Mouse (Mus musculus): ENCODE data around the gene Tbc1d8. TPM values are rescaled to one million over a fixed set of nuclear protein-coding genes. Genes with fewer than 3 reads are reported as not detected.

Tbc1d8 gene
- polyA plus RNA-seq, 1 experiment from 2014 or later: 4.2 TPM

DNA sequence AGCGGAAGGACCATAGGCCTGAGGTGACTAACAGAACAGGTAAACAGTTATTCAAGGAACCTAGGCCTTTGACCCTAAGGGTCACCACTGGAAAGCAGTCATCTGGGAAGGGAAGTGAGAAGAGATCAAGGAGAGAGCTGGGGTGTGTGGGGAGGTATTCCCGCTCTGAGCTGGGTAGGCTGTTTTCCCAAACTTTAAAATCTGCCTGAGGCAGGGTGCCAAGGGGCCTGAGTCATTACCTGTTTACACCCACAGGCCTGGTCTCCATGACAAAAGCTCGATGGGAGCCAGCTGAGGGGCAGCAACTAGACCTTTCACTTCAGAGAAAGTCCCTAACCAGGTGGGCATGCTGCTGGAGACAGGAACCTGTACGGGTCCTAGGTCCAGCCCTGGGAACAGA lies 79.3 kb downstream of the Tbc1d8 start:
- Histone ChIP-seq H3K9me3 (ENCODE audit: control insufficient read depth) (no peaks in the 10 kb centered on the region), H3K4me2 (replicated peaks; ENCODE audit: low read depth) (no peak overlapping the region), H3K27me3 (replicated peaks; ENCODE audit: control insufficient read depth, insufficient read depth, low read length) (no peaks in the 10 kb centered on the region), H3K27ac (ENCODE audit: low read depth, low read length) (no peak overlapping the region), H3K9ac (ENCODE audit: low read depth, low read length) (no peak overlapping the region), H3K4me1 (replicated peaks; ENCODE audit: control insufficient read depth, insufficient read depth, low read length) (no peaks in the 10 kb centered on the region), H3K4me3 (ENCODE audit: low read depth, low read length) (no peak overlapping the region), H3K36me3 (ENCODE audit: control insufficient read depth, insufficient read depth) (no peaks in the 10 kb centered on the region; the same call in 1 of the 2 replicates)
- ATAC-seq: no peak
- no peak for TF ChIP-seq CTCF (IDR thresholded peaks at IDR 0.05; ENCODE audit: low read depth)
- WGBS: 70% methylated on average over 4 of the region's 4 CpGs

GRCm38 (mm10) chr1:39398284-39398683 lies 80.3 kb downstream of the Tbc1d8 start:
- 71% methylated on average over 6 of the region's 6 CpGs for WGBS
- Histone ChIP-seq H3K27ac (ENCODE audit: low read depth, low read length) (no peak overlapping the region), H3K36me3 (ENCODE audit: control insufficient read depth, insufficient read depth) (peaks cover 7% of the 10 kb centered on the region; the same call in 1 of the 2 replicates), H3K4me3 (ENCODE audit: low read depth, low read length) (no peak overlapping the region), H3K4me2 (replicated peaks; ENCODE audit: low read depth) (no peak overlapping the region), H3K27me3 (replicated peaks; ENCODE audit: control insufficient read depth, insufficient read depth, low read length) (no peaks in the 10 kb centered on the region), H3K9ac (ENCODE audit: low read depth, low read length) (no peak overlapping the region), H3K4me1 (replicated peaks; ENCODE audit: control insufficient read depth, insufficient read depth, low read length) (no peaks in the 10 kb centered on the region), H3K9me3 (ENCODE audit: control insufficient read depth) (no peaks in the 10 kb centered on the region)
- no peak for ATAC-seq
- TF ChIP-seq CTCF (IDR thresholded peaks at IDR 0.05; ENCODE audit: low read depth): no peak

GRCm38 (mm10) chr1:39396347-39396746 lies 82.2 kb downstream of the Tbc1d8 start:
- TF ChIP-seq CTCF (IDR thresholded peaks at IDR 0.05; ENCODE audit: low read depth): no peak
- Histone ChIP-seq H3K27ac (ENCODE audit: low read depth, low read length) (no peak overlapping the region), H3K9ac (ENCODE audit: low read depth, low read length) (no peak overlapping the region), H3K4me1 (replicated peaks; ENCODE audit: control insufficient read depth, insufficient read depth, low read length) (no peaks in the 10 kb centered on the region), H3K4me2 (replicated peaks; ENCODE audit: low read depth) (no peak overlapping the region), H3K9me3 (ENCODE audit: control insufficient read depth) (no peaks in the 10 kb centered on the region), H3K27me3 (replicated peaks; ENCODE audit: control insufficient read depth, insufficient read depth, low read length) (no peaks in the 10 kb centered on the region), H3K36me3 (ENCODE audit: control insufficient read depth, insufficient read depth) (peaks cover 18% of the 10 kb centered on the region; the same call in 1 of the 2 replicates), H3K4me3 (ENCODE audit: low read depth, low read length) (no peak overlapping the region)
- no peak for ATAC-seq
- WGBS: 72% methylated on average over 4 of the region's 4 CpGs

DNA sequence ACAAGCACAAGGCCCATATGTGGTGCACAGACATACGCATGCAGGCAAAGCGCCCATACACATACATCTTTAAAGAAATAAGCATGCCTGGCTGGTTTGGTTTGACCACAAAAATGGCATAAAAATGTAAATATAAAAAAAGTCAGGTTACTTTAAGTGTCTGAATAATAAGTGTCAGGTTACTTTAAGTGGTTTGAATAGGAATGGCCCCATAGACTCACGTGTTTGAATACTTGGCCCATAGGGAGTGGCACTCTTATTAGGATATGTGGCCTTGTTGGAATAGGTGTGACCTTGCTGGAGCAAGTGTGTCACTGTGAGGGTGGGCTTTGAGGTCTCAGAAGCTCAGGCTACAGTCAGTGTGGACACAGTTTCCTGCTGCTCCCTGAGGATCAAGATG lies 83.9 kb downstream of the Tbc1d8 start:
- Histone ChIP-seq H3K4me1 (replicated peaks; ENCODE audit: control insufficient read depth, insufficient read depth, low read length) (no peaks in the 10 kb centered on the region), H3K4me3 (ENCODE audit: low read depth, low read length) (no peak overlapping the region), H3K9me3 (ENCODE audit: control insufficient read depth) (no peaks in the 10 kb centered on the region), H3K27ac (ENCODE audit: low read depth, low read length) (no peak overlapping the region), H3K27me3 (replicated peaks; ENCODE audit: control insufficient read depth, insufficient read depth, low read length) (no peaks in the 10 kb centered on the region), H3K4me2 (replicated peaks; ENCODE audit: low read depth) (no peak overlapping the region), H3K9ac (ENCODE audit: low read depth, low read length) (no peak overlapping the region), H3K36me3 (ENCODE audit: control insufficient read depth, insufficient read depth) (peaks cover 25% of the 10 kb centered on the region; the same call in 1 of the 2 replicates)
- 77% methylated on average over 3 of the region's 3 CpGs for WGBS
- TF ChIP-seq CTCF (IDR thresholded peaks at IDR 0.05; ENCODE audit: low read depth): no peak
- ATAC-seq: no peak

DNA sequence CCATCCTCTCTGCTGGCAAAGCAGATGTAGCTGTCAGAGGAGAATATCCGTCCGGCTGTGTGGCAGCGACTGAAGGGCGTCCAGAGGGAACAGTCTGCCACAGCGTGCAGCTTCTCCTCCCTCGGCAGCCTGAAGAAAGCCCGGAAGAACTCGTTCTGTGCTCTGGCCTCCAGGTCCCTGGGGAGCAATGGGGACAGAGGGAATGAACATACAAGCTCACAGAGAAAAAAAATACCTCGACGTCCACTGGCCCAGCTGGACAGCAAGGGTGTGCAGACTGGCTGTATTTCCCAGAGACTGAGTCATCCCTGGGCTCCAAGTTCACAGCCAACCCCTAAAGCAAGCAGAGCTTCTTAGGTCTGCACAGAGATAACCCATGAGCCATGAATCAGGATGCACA lies 84.5 kb downstream of the Tbc1d8 start:
- no peak for TF ChIP-seq CTCF (IDR thresholded peaks at IDR 0.05; ENCODE audit: low read depth)
- Histone ChIP-seq H3K4me2 (replicated peaks; ENCODE audit: low read depth) (no peak overlapping the region), H3K4me1 (replicated peaks; ENCODE audit: control insufficient read depth, insufficient read depth, low read length) (no peaks in the 10 kb centered on the region), H3K36me3 (ENCODE audit: control insufficient read depth, insufficient read depth) (peaks cover 27% of the 10 kb centered on the region; the same call in 1 of the 2 replicates), H3K4me3 (ENCODE audit: low read depth, low read length) (no peak overlapping the region), H3K9ac (ENCODE audit: low read depth, low read length) (no peak overlapping the region), H3K9me3 (ENCODE audit: control insufficient read depth) (no peaks in the 10 kb centered on the region), H3K27ac (ENCODE audit: low read depth, low read length) (no peak overlapping the region), H3K27me3 (replicated peaks; ENCODE audit: control insufficient read depth, insufficient read depth, low read length) (no peaks in the 10 kb centered on the region)
- WGBS: 82% methylated on average over 10 of the region's 10 CpGs
- ATAC-seq: no peak

- TF ChIP-seq CTCF (IDR thresholded peaks at IDR 0.05; ENCODE audit: low read depth): no peak
Measured at GRCm38 (mm10) chr1:39393217-39393867, 85.2 kb downstream of the Tbc1d8 start.

More at GRCm38 (mm10) chr1:39393217-39393867, 85.2 kb downstream of the Tbc1d8 start:
- Histone ChIP-seq H3K27ac (ENCODE audit: low read depth, low read length) (no peak overlapping the region), H3K9ac (ENCODE audit: low read depth, low read length) (no peak overlapping the region), H3K4me1 (replicated peaks; ENCODE audit: control insufficient read depth, insufficient read depth, low read length) (no peaks in the 10 kb centered on the region), H3K36me3 (ENCODE audit: control insufficient read depth, insufficient read depth) (peaks cover 30% of the 10 kb centered on the region; the same call in 1 of the 2 replicates), H3K4me2 (replicated peaks; ENCODE audit: low read depth) (no peak overlapping the region), H3K4me3 (ENCODE audit: low read depth, low read length) (no peak overlapping the region), H3K27me3 (replicated peaks; ENCODE audit: control insufficient read depth, insufficient read depth, low read length) (no peaks in the 10 kb centered on the region), H3K9me3 (ENCODE audit: control insufficient read depth) (no peaks in the 10 kb centered on the region)
- ATAC-seq: no peak
- WGBS: 75% methylated on average over 8 of the region's 8 CpGs
